In genomic region chr16:84346089-84346488, GRCm38 (mm10) we compare ENCODE assay signal across 19 mouse cellular contexts.
A peak's percentile ranks its signal among the peaks of the same experiment; 100 is the strongest.
DNase-seq lines count a peak whose midpoint lies in the region; ATAC-seq lines count a peak whose summit lies in the region.
"Had no signal": no experiment of that assay in that cellular context is flagged by ENCODE, and none has a peak within 500 bp of the region (broad histone marks: within the 10 kb centered on the region; RNA-seq: fewer than 3 reads in every experiment).

No protein-coding gene starts in this region.

- H3K9me3 ChIP-seq in hindbrain, embryonic 14.5 days (ENCODE audit: control insufficient read depth, low read length) = no peaks in the 10 kb centered on the region
- H3K9me3 ChIP-seq: embryonic facial prominence, embryonic 10.5 days; embryonic facial prominence, embryonic 12.5 days; forebrain, embryonic 13.5 days; forebrain, embryonic 15.5 days had no signal

- intact Hi-C loops in left cerebral cortex, postnatal 10 days (cut with DNase I) = no loop called here

- H3K36me3 ChIP-seq in hindbrain, embryonic 14.5 days (replicated peaks; ENCODE audit: control insufficient read depth, insufficient read depth) = no peaks in the 10 kb centered on the region
- H3K36me3 ChIP-seq: embryonic facial prominence, embryonic 10.5 days; embryonic facial prominence, embryonic 12.5 days; forebrain, embryonic 15.5 days had no signal

- H3K4me3 ChIP-seq in hindbrain, embryonic 14.5 days (replicated peaks; ENCODE audit: low read length) = no peak overlapping the region
- H3K4me3 ChIP-seq: embryonic facial prominence, embryonic 10.5 days; embryonic facial prominence, embryonic 12.5 days; forebrain, embryonic 13.5 days; forebrain, embryonic 15.5 days had no signal

- no peaks in the 10 kb centered on the region for H3K27me3 ChIP-seq in hindbrain, embryonic 14.5 days (ENCODE audit: control insufficient read depth, insufficient read depth, low read length)
- H3K27me3 ChIP-seq: embryonic facial prominence, embryonic 12.5 days; forebrain, embryonic 13.5 days; forebrain, embryonic 15.5 days had no signal

- WGBS in hindbrain, embryonic 14.5 days = 43% methylated on average over 4 of the region's 4 CpGs

- no peak overlapping the region for H3K4me2 ChIP-seq in hindbrain, embryonic 14.5 days (replicated peaks)
- H3K4me2 ChIP-seq: embryonic facial prominence, embryonic 12.5 days; forebrain, embryonic 13.5 days; forebrain, embryonic 15.5 days had no signal

- no peak overlapping the region for H3K27ac ChIP-seq in hindbrain, embryonic 14.5 days
- H3K27ac ChIP-seq: embryonic facial prominence, embryonic 10.5 days; embryonic facial prominence, embryonic 12.5 days; forebrain, embryonic 13.5 days; forebrain, embryonic 15.5 days had no signal

- peak; percentile 21 for DNase-seq in 416B (ENCODE audit: low read depth)
- DNase-seq in left cerebral cortex, postnatal 10 days (ENCODE audit: extremely low spot score in 1 of 2, low spot score in 2 of 2) = no peak
- no peak for DNase-seq in hindbrain, embryonic 14.5 days (ENCODE audit: low spot score)
- DNase-seq in gastrocnemius, postnatal 4 days (ENCODE audit: low spot score in 2 of 2) = no peak
- DNase-seq: adrenal gland, adult 2 months; adrenal gland, postnatal 10 days; adrenal gland, postnatal 25 days; cerebellum, adult 11-12 months; cerebellum, adult 2 months; cerebellum, adult 9-10 months; cerebellum, postnatal 10 days; cerebellum, postnatal 25 days; forebrain, postnatal 0 days had no signal

- H3K9ac ChIP-seq in hindbrain, embryonic 14.5 days = no peak overlapping the region
- H3K9ac ChIP-seq: embryonic facial prominence, embryonic 12.5 days; forebrain, embryonic 13.5 days; forebrain, embryonic 15.5 days; forebrain, postnatal 0 days had no signal

- ATAC-seq in common myeloid progenitor, adult 5-6 weeks (replicated peaks; ENCODE audit: low read depth, poor library complexity, severe bottlenecking) = peak; percentile 73
- peak; percentile 68 for ATAC-seq in megakaryocyte, adult 5-6 weeks (ENCODE audit: poor library complexity, severe bottlenecking)
- no peak for ATAC-seq in hindbrain, embryonic 14.5 days (ENCODE audit: low FRiP score)
- ATAC-seq: forebrain, embryonic 13.5 days; forebrain, embryonic 15.5 days; forebrain, postnatal 0 days had no signal

- H3K4me1 ChIP-seq in hindbrain, embryonic 14.5 days (replicated peaks; ENCODE audit: control insufficient read depth, insufficient read depth, low read length) = no peaks in the 10 kb centered on the region
- H3K4me1 ChIP-seq: embryonic facial prominence, embryonic 10.5 days; embryonic facial prominence, embryonic 12.5 days; forebrain, embryonic 13.5 days; forebrain, embryonic 15.5 days had no signal
